Mouse (Mus musculus): ENCODE results near the gene Mdm2.

- TF ChIP-seq POLR2A (IDR thresholded peaks at IDR 0.05; ENCODE audit: low read depth, low read length) (no peak), EP300 (IDR thresholded peaks at IDR 0.05; ENCODE audit: low read length) (no peak), ZNF384 (IDR thresholded peaks at IDR 0.05; ENCODE audit: low read depth, low read length) (no peak), MAFK (IDR thresholded peaks at IDR 0.05; ENCODE audit: insufficient replicate concordance, low read length) (no peak), CTCF (conservative IDR thresholded peaks at IDR 0.05 in 1 of 2, IDR thresholded peaks at IDR 0.05 in 1 of 2; ENCODE audit: low read depth in 2 of 2, low read length in 2 of 2) (no peak), MYC (IDR thresholded peaks at IDR 0.05; ENCODE audit: low read depth, low read length) (no peak), HCFC1 (IDR thresholded peaks at IDR 0.05; ENCODE audit: low read depth, low read length) (no peak)
Measured at GRCm38 (mm10) chr10:117676036-117676643, 34.4 kb downstream of the Mdm2 start.
